Mouse (Mus musculus) adrenal gland, postnatal 10 days (tissue): ENCODE measurements at regions not wholly inside any gene's neighbourhood (a gene's known extent, or its start where the extent isn't known, plus 50 kb on each side); places are given as distances from the start of the nearest gene placed in this dataset.

Source experiments
- DNase-seq: peaks from one replicate; pipeline ENCODE4 v3.0.0; 2021; ENCODE audit warnings: mixed read lengths

GRCm38 (mm10) chr8:91872278-91873115 lies 70.6 kb upstream of the Irx3 start:
- DNase-seq, result peak; percentile 3

DNA sequence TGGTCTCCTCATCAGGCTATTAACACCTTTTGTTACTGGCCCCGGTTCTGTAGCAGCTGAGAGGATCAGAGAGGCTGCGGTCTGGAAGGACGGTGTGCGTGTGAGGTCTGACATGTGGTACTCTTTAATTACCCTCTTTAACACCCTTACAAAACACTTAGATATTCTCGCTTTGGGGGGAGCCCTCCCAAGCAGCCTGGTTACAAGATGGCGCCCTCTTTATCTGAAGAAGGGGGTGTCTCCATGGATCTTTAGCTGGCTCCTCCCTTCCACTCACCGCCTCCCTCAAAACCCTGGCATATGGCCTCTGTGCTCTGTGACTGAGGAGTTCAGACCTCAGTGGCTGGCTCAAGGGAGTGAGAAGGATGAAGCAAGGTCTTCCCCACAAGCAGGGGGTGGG lies 65.2 kb upstream of the Irx3 start:
- DNase-seq, result no peak

DNA sequence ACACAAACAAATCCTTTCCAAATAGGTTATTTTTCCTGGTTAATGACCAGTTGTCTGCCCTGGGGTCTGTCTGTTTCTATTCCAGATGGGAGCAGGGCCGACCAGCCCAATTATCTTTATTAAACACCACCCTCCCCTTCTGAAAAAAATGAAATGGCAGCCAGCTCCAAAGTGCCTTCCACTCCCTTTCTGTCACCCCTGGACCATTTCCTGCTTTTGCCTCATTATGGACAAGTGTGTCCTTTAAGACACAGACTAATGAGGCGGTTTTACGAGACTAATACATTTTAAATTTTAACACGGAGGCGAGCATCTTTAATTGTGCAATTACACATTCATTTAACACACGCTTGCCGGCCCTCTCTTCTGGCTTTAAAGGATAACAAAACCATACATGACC lies 64.2 kb upstream of the Irx3 start:
- DNase-seq, result no peak

- no peak for DNase-seq
These were observed 63.5 kb upstream of the Irx3 start for GRCm38 (mm10) chr8:91865361-91865760.

DNA sequence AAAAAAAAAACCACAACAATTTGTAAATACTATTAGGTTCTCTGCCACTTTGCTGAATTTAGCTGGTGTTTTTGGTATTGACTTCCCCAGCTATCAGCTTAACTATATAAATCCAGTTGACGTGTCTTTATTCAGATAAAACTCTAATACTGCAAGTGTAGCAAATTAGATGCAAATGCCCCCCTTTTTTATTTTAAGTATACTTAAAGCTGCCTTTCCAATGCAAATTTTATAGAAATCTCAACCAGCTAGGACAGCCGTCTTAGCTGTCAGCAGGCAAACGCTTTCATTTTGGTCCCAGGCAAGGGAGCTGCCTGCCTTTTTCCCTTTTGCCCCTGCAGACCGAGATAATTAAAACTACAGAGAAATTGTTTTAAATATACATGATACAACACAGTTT lies 61.6 kb upstream of the Irx3 start:
- DNase-seq, result no peak

GRCm38 (mm10) chr8:91855881-91856280 lies 54.0 kb upstream of the Irx3 start:
- DNase-seq, result no peak

GRCm38 (mm10) chr8:91854369-91854768 lies 52.5 kb upstream of the Irx3 start:
- DNase-seq, result no peak

GRCm38 (mm10) chr8:91853803-91854202 lies 51.9 kb upstream of the Irx3 start:
- DNase-seq, result no peak

DNA sequence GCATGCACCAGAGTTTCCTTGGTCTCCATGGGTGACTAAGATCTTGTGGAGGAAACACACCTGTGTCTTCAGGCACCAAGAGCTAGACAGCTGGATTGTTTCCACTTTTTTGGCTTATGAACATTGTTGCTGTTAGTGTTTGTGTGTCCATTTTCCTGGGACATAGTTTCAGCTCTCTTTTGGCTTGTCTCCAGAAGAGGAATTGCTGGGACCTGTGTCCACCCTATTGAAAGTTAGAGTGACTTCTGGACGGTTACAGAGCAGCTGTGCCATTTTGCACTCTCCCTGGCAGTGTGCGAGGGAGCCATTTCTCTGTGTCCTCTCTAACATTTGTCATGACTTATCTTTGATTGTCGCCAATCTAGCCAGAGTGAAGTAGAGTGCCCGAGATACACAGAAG lies 51.5 kb upstream of the Irx3 start:
- no peak for DNase-seq
